Mouse (Mus musculus) cerebellum, adult 2 months (tissue): ENCODE data around the gene Tnpo2. TPM values are rescaled to one million over a fixed set of nuclear protein-coding genes. Genes with fewer than 3 reads are reported as not detected.
"Not testable (repeated sequence)": the region's sequence is repeated elsewhere in the genome, so short reads cannot be mapped to it uniquely, and the experiment has no call there.

Source experiments
- DNase-seq, 2 experiments: peaks; one replicate each; pipeline ENCODE4 v3.0.0; 2021
- H3K27ac ChIP-seq: fragments of 200-500 bp; 2 replicates; pipeline ENCODE4 v1.5.1; 2012; ENCODE audit warnings: low read length, control low read depth, inconsistent platforms; ENCODE audit not compliant: insufficient read depth
- H3K27me3 ChIP-seq: fragments of 200-500 bp; 2 replicates; pipeline ENCODE4 v1.6.1; 2012; ENCODE audit warnings: inconsistent platforms, mild to moderate bottlenecking, low read length, moderate library complexity; ENCODE audit not compliant: control insufficient read depth, insufficient read depth
- H3K4me1 ChIP-seq: fragments of 200-500 bp; 2 replicates; pipeline ENCODE4 v1.6.1; 2011; ENCODE audit warnings: low read length; ENCODE audit not compliant: control insufficient read depth, insufficient read depth
- H3K4me3 ChIP-seq: fragments of 200-500 bp; replicated peaks from 2 replicates; pipeline ENCODE3; 2011; ENCODE audit warnings: mild to moderate bottlenecking, low read depth, low read length, control low read depth; ENCODE audit not compliant: insufficient read depth
- CTCF ChIP-seq: fragments of 200-500 bp; IDR thresholded peaks from 2 replicates; pipeline ENCODE4 v1.5.1; 2011; ENCODE audit warnings: low read depth, mild to moderate bottlenecking, control low read depth, low read length, moderate library complexity, borderline replicate concordance; ENCODE audit not compliant: insufficient read depth
- POLR2A ChIP-seq: fragments of 200-500 bp; IDR thresholded peaks from 2 replicates; pipeline ENCODE4 v1.6.1; 2011; ENCODE audit warnings: low read length, control low read depth, borderline replicate concordance; ENCODE audit not compliant: insufficient read depth
- WGBS: fragments of 180-500 bp; shearing (Covaris S2); methylation state at CpG from one replicate; pipeline ENCODE4 v1.1.7; 2018; 5-methylcytosine and 5-hydroxymethylcytosine counted together
- polyA plus RNA-seq: library from polyadenylated mRNA; depleted of rRNA; stranded (reverse); fragments of >200 nt; gene quantifications from 2 replicates; pipeline ENCODE4 v1.2.3, GENCODE M21; 2012

The Tnpo2 gene
- polyA plus RNA-seq, 1 experiment = 92.0 TPM

GRCm38 (mm10) chr8:85076993-85077392, 40.3 kb downstream of the Tnpo2 start:
- Histone ChIP-seq H3K27ac (no peak overlapping the region), H3K4me3 (no peak overlapping the region), H3K27me3 (no peaks in the 10 kb centered on the region), H3K4me1 (peaks cover 15% of the 10 kb centered on the region)
- DNase-seq = peak; percentile 78
- WGBS = 0% methylated on average over 2 of the region's 2 CpGs
- TF ChIP-seq CTCF = peak; percentile 93
- TF ChIP-seq POLR2A = no peak

DNA sequence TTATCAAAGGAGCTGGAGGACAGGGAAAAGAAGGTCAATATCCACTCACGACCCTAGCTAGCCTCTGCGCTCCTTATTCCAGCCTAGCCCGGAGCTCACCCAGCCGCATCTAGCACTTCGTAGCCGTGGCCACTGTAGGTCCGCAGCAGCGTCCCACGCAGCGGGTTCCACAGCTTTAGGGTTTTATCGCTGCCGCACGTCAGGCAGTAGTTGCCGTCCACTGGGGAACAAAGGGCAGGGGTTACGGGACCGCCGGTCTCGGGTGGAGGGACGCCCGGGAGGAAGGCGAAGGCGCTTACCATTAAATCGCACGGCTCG, 43.5 kb downstream of the Tnpo2 start:
- TF ChIP-seq CTCF = no peak
- TF ChIP-seq POLR2A = no peak
- WGBS = under 1% methylated on average over 25 of the region's 25 CpGs
- Histone ChIP-seq H3K27ac (peak overlapping the region; percentile 35), H3K4me1 (peaks cover 13% of the 10 kb centered on the region), H3K4me3 (peak overlapping the region; percentile 73), H3K27me3 (no peaks in the 10 kb centered on the region)
- no peak for DNase-seq

- peak within 1 kb of the TSS; percentile 73 for H3K4me3 ChIP-seq
- TF ChIP-seq POLR2A (peak; percentile 47; the same call in 1 of the 2 replicates), CTCF (no peak)
- DNase-seq = peak; percentile 65 to 70
- peaks cover 13% of the 10 kb centered on the region for H3K4me1 ChIP-seq
- H3K27me3 ChIP-seq = no peaks in the 10 kb centered on the region
- peak within 1 kb of the TSS; percentile 35 for H3K27ac ChIP-seq
- WGBS = under 1% methylated on average over 30 of the region's 30 CpGs
These were observed 44.0 kb downstream of the Tnpo2 start, which contains the start of gene Wdr83os for GRCm38 (mm10) chr8:85080532-85081215. Wdr83os (plus strand) TSS chr8:85080740.

GRCm38 (mm10) chr8:85081216-85081555, 44.5 kb downstream of the Tnpo2 start, which contains the start of gene Wdr83:
Wdr83 (minus strand) TSS chr8:85081306.
- 1% methylated on average over 9 of the region's 9 CpGs for WGBS
- H3K27ac ChIP-seq = peak within 1 kb of the TSS; percentile 35
- H3K27me3 ChIP-seq = no peaks in the 10 kb centered on the region

DNA sequence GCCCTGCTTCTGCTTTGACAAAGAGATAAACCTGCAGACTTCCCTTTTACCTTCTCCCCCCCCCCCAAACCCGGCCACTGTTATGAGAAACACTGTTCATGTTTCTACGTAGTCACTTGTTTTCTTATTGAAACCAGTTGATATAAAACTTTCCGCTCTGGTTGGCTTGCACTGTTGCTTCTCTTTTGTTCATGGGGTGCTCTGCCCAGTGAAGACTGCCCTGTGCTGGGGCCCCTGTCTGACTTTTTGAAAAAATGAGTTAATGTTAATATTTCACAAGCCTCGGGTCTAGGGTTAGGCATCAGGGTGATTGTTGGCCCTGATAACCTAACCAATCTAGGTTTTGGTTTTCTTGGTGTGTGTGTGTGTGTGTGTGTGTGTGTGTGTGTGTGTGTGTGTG, 45.5 kb downstream of the Tnpo2 start:
- WGBS = 87% methylated on average over 4 of the region's 4 CpGs
- peaks cover 13% of the 10 kb centered on the region for H3K4me1 ChIP-seq
- not testable (repeated sequence) for H3K4me3 ChIP-seq, DNase-seq, H3K27me3 ChIP-seq, H3K27ac ChIP-seq

More at GRCm38 (mm10) chr8:85081216-85081555, 44.5 kb downstream of the Tnpo2 start, which contains the start of gene Wdr83:
- no peak for DNase-seq
- no peak for TF ChIP-seq POLR2A
- no peak for TF ChIP-seq CTCF
- H3K4me3 ChIP-seq = peak within 1 kb of the TSS; percentile 73
- peaks cover 13% of the 10 kb centered on the region for H3K4me1 ChIP-seq

DNA sequence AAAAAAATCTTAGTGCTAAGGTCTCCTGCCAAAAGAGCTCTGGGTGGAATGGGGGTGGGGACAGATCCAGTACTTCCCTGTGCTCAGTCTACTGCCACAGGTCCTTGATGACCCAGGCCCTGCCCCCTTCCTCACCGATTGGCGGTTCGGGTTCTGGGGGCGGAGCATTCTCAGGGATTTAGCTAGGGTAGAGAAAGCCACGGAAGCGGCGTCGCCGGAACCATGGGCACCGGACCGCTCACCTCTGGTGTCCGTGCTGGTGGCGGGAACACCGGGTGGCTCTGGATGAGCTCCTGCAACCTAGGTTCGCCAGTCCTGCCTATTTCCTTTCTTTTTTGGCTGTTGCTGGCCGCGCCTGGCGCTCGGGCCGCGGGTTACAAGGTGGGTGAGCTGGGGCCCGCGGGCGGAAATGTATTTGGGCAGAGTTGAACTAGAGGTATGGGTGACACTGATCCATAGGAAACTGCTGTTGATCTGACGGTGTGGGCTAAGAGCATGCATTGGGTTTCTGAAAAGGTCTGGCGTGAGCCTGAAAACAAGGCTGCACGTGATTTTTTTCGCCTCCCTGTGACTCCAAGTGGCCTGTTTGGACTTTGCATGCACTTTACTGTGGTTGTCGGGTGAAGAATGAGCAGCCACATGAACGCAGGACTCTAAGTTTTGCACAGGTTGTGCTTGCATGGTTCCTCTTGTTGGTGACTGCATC, 46.5 kb downstream of the Tnpo2 start, which contains the start of gene Man2b1:
TSS of gene Man2b1 (plus strand) at position 163 of the 706 bp plus-strand sequence.
- peak; percentile 87 to 90 for DNase-seq
- Histone ChIP-seq H3K4me1 (peaks cover 13% of the 10 kb centered on the region), H3K4me3 (peak within 1 kb of the TSS; percentile 93), H3K27me3 (no peaks in the 10 kb centered on the region), H3K27ac (peak within 1 kb of the TSS; percentile 70; the same call in 1 of the 2 replicates)
- under 1% methylated on average over 30 of the region's 30 CpGs for WGBS
- 0 out of 2 replicates have a peak, but pooled peaks have one; percentile 25 for TF ChIP-seq CTCF
- TF ChIP-seq POLR2A = peak; percentile 80

- TF ChIP-seq CTCF = no peak
- 90% methylated on average over 8 of the region's 8 CpGs for WGBS
- H3K4me1 ChIP-seq = peaks cover 10% of the 10 kb centered on the region; the same call in 1 of the 2 replicates
- H3K27ac ChIP-seq = no peak overlapping the region
- no peak for DNase-seq
- H3K27me3 ChIP-seq = no peaks in the 10 kb centered on the region
- no peak overlapping the region for H3K4me3 ChIP-seq
These were observed 47.9 kb downstream of the Tnpo2 start for GRCm38 (mm10) chr8:85084633-85085032.

- Histone ChIP-seq H3K27me3 (no peaks in the 10 kb centered on the region), H3K4me3 (no peak overlapping the region), H3K4me1 (0 out of 2 replicates have a peak, but pooled peaks cover 7% of the 10 kb centered on the region), H3K27ac (no peak overlapping the region)
- TF ChIP-seq CTCF (no peak), POLR2A (no peak)
- DNase-seq = no peak
- 82% methylated on average over 3 of the region's 3 CpGs for WGBS
These were observed 49.5 kb downstream of the Tnpo2 start for GRCm38 (mm10) chr8:85086238-85086637.
